Comparison of ENCODE assay signal across 16 mouse cellular contexts in the genomic region with DNA sequence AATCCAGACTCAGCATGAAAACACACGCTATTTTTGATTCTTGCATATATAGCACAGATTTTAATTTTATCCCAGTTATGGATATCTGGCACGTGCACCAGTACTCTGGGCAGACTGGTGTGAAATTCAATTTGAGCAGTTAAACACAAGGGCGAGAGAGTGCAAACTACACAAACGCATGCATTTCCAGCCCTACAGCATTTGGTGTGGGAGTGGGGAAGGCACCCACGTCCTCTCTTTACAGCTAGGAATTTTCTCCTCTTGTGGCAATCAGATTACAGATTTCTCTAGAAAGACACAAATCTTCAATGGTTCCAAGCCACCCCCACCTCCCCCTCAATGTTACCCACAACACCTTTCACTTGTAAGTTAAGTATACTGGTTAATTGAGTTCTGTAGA.
"Had no signal": no experiment of that assay in that cellular context is flagged by ENCODE, and none has a peak within 500 bp of the region (broad histone marks: within the 10 kb centered on the region; RNA-seq: fewer than 3 reads in every experiment).

No protein-coding gene starts in this region.

- H3K4me3 ChIP-seq: left cerebral cortex, adult 2 months; limb, embryonic 12.5 days; liver, embryonic 13.5 days; lung, embryonic 15.5 days; megakaryocyte, embryonic 14.5 days had no signal

- DNase-seq: kidney, adult 8-10 months; kidney, postnatal 25 days; liver; liver, embryonic 13.5 days; liver, postnatal 0 days; lung, postnatal 14 days; right cerebral cortex, postnatal 25 days; thymus, adult 18-20 months; thymus, postnatal 14 days had no signal

- H3K27me3 ChIP-seq: limb, embryonic 12.5 days; liver, embryonic 13.5 days; lung, embryonic 15.5 days; megakaryocyte, embryonic 14.5 days had no signal

- H3K9me3 ChIP-seq: limb, embryonic 12.5 days; liver, embryonic 13.5 days; lung, embryonic 15.5 days had no signal

- H3K4me1 ChIP-seq: limb, embryonic 12.5 days; liver, embryonic 13.5 days; lung, embryonic 15.5 days; megakaryocyte, embryonic 14.5 days had no signal

- H3K27ac ChIP-seq: left cerebral cortex, adult 2 months; limb, embryonic 12.5 days; liver, embryonic 13.5 days; lung, embryonic 15.5 days; macrophage had no signal

- H3K9ac ChIP-seq: limb, embryonic 12.5 days; liver, embryonic 13.5 days; liver, postnatal 0 days; lung, embryonic 15.5 days had no signal

- H3K36me3 ChIP-seq: liver, embryonic 13.5 days had no signal

- ATAC-seq: intestine, postnatal 0 days; liver, postnatal 0 days had no signal

- H3K4me2 ChIP-seq: limb, embryonic 12.5 days; liver, embryonic 13.5 days; lung, embryonic 15.5 days; midbrain, embryonic 11.5 days had no signal
